Mouse (Mus musculus) heart, adult 2 months (tissue): ENCODE measurements around the gene Ror2.

Experiments
- CTCF ChIP-seq: fragments of 200-600 bp; IDR thresholded peaks from 2 replicates; pipeline ENCODE4 v1.8.1; 2022; ENCODE audit warnings: antibody characterized with exemption, mild to moderate bottlenecking, moderate library complexity
- EP300 ChIP-seq: fragments of 200-500 bp; IDR thresholded peaks from 2 replicates; pipeline ENCODE4 v1.6.1; 2011; ENCODE audit warnings: low read depth, low read length, control low read depth; ENCODE audit not compliant: insufficient read depth
- POLR2A ChIP-seq: fragments of 200-500 bp; IDR thresholded peaks from 2 replicates; pipeline ENCODE4 v1.6.1; 2011; ENCODE audit warnings: mild to moderate bottlenecking, low read depth, low read length, control low read depth; ENCODE audit not compliant: insufficient read depth

DNA sequence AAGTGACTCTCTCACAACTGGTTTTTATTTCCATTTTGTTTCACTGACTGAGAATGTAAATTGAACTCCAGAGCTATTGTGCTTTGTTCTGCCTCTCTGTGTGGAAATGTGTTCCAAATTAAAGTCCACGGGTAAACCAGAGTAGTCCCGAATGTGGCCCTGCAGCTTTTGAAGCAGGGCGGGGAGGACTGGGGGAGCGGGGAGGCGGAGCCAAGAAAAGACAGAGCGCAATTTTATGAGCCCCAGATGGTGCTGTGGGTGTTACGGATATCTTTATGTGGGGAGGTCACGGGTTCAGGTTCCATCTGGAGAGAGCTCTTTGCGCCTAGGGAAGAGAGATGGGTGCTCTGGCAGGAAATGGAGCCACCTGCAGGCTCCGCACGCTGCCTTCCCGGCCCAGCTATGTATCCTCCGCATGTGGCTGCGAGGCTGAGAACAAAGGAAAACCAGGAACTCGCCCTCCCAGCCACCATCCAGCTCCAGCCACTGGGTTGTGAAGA, 23.8 kb upstream of the Ror2 start:
- TF ChIP-seq POLR2A: no peak
- peak; percentile 27; the same call in 1 of the 2 replicates for TF ChIP-seq CTCF
- no peak for TF ChIP-seq EP300
